Mouse (Mus musculus) CH12.LX (cell line): ENCODE results near the gene Nup210. TPM values are rescaled to one million over a fixed set of nuclear protein-coding genes. Genes with fewer than 3 reads are reported as not detected.

Experiments used
- DNase-seq: peaks from one replicate; pipeline ENCODE4 v3.0.0-alpha.2; 2013; ENCODE audit errors: extremely low read depth
- H3K27ac ChIP-seq: 2 replicates; pipeline ENCODE4 v1.5.1; 2012; ENCODE audit warnings: low read depth, mild to moderate bottlenecking, control low read depth, moderate library complexity; ENCODE audit not compliant: insufficient read depth
- H3K27me3 ChIP-seq: replicated peaks from 2 replicates; pipeline ENCODE3; 2012; ENCODE audit warnings: inconsistent platforms
- H3K36me3 ChIP-seq, 2 experiments: replicated peaks in 1 of 2; 2 replicates each; pipeline versions ENCODE3 to v1.6.1; 2012; ENCODE audit warnings: inconsistent platforms in 1 of 2, low read length in 1 of 2, mild to moderate bottlenecking in 1 of 2, mixed read lengths in 1 of 2, moderate library complexity in 1 of 2; ENCODE audit not compliant: control insufficient read depth in 1 of 2, insufficient read depth in 1 of 2
- H3K4me1 ChIP-seq, 2 experiments: 2 replicates each; pipeline ENCODE4 v1.6.1; 2012; ENCODE audit warnings: inconsistent platforms in 1 of 2, moderate library complexity in 1 of 2; ENCODE audit not compliant: insufficient read depth in 2 of 2, control insufficient read depth in 1 of 2
- H3K4me2 ChIP-seq: 2 replicates; pipeline ENCODE4 v1.6.1; 2012; ENCODE audit warnings: low read depth, mild to moderate bottlenecking, control low read depth; ENCODE audit not compliant: poor library complexity, insufficient read depth, severe bottlenecking
- H3K4me3 ChIP-seq, 3 experiments: fragments of 150-350 bp in 1 of 3; sonication (generic) in 1 of 3; replicated peaks in 1 of 3; 2 replicates each; pipeline versions ENCODE3 to v1.5.1; 2011 to 2012; ENCODE audit warnings: low read depth in 2 of 3, low read length in 2 of 3, mild to moderate bottlenecking in 2 of 3, moderate library complexity in 2 of 3, control low read depth in 1 of 3, improper control_type of control experiment in 1 of 3, inconsistent platforms in 1 of 3, mixed read lengths in 1 of 3; ENCODE audit not compliant: poor library complexity in 1 of 3
- H3K79me2 ChIP-seq: replicated peaks from 2 replicates; pipeline ENCODE4 v1.6.1; 2012; ENCODE audit warnings: mild to moderate bottlenecking, moderate library complexity; ENCODE audit not compliant: control insufficient read depth, poor library complexity, insufficient read depth, severe bottlenecking; ENCODE audit errors: extremely low read depth
- H3K9ac ChIP-seq: 2 replicates; pipeline ENCODE4 v1.6.1; 2012; ENCODE audit warnings: low read depth, mild to moderate bottlenecking, control low read depth, moderate library complexity; ENCODE audit not compliant: insufficient read depth
- H3K9me3 ChIP-seq: replicated peaks from 2 replicates; pipeline ENCODE3; 2012; ENCODE audit warnings: low read length, inconsistent platforms, mixed read lengths
- CHD1 ChIP-seq: IDR thresholded peaks from 2 replicates; pipeline ENCODE4 v1.6.1; 2012; ENCODE audit warnings: low read depth, low read length, improper control_type of control experiment, inconsistent platforms
- E2F4 ChIP-seq: IDR thresholded peaks from 2 replicates; pipeline ENCODE4 v1.6.1; 2011; ENCODE audit warnings: low read depth, low read length, improper control_type of control experiment; ENCODE audit not compliant: insufficient replicate concordance
- ELF1 ChIP-seq: IDR thresholded peaks from 2 replicates; pipeline ENCODE4 v1.6.1; 2014; ENCODE audit warnings: low read depth, mild to moderate bottlenecking, inconsistent platforms, low read length, improper control_type of control experiment
- EP300 ChIP-seq: IDR thresholded peaks from 2 replicates; pipeline ENCODE4 v1.6.1; 2011; ENCODE audit warnings: low read length, improper control_type of control experiment
- GABPA ChIP-seq: IDR thresholded peaks from 2 replicates; pipeline ENCODE4 v1.6.1; 2012; ENCODE audit warnings: low read depth, low read length, improper control_type of control experiment, inconsistent platforms; ENCODE audit not compliant: insufficient replicate concordance
- HCFC1 ChIP-seq: IDR thresholded peaks from 2 replicates; pipeline ENCODE4 v1.6.1; 2012; ENCODE audit warnings: low read depth, mild to moderate bottlenecking, inconsistent platforms, low read length, improper control_type of control experiment
- KAT2A ChIP-seq: IDR thresholded peaks from 2 replicates; pipeline ENCODE4 v1.6.1; 2012; ENCODE audit warnings: low read length, improper control_type of control experiment, inconsistent platforms; ENCODE audit not compliant: insufficient replicate concordance
- MAX ChIP-seq: IDR thresholded peaks from 2 replicates; pipeline ENCODE4 v1.6.1; 2011; ENCODE audit warnings: low read length, improper control_type of control experiment
- MAZ ChIP-seq: IDR thresholded peaks from 2 replicates; pipeline ENCODE4 v1.6.1; 2012; ENCODE audit warnings: low read depth, mild to moderate bottlenecking, inconsistent platforms, low read length, improper control_type of control experiment, moderate library complexity
- POLR2AphosphoS2 ChIP-seq: IDR thresholded peaks from 2 replicates; pipeline ENCODE4 v1.6.1; 2011; ENCODE audit warnings: low read depth, low read length, improper control_type of control experiment
- RAD21 ChIP-seq: IDR thresholded peaks from 2 replicates; pipeline ENCODE4 v1.6.1; 2011; ENCODE audit warnings: low read depth, mild to moderate bottlenecking, low read length, improper control_type of control experiment, moderate library complexity
- SMC3 ChIP-seq: IDR thresholded peaks from 2 replicates; pipeline ENCODE4 v1.6.1; 2011; ENCODE audit warnings: low read depth, low read length, improper control_type of control experiment
- TBP ChIP-seq: conservative IDR thresholded peaks from 2 replicates; pipeline ENCODE4 v1.6.1; 2011; ENCODE audit warnings: low read depth, low read length, improper control_type of control experiment
- TCF12 ChIP-seq: IDR thresholded peaks from 2 replicates; pipeline ENCODE4 v1.6.1; 2014; ENCODE audit warnings: low read depth, mild to moderate bottlenecking, inconsistent platforms, low read length, improper control_type of control experiment
- ZKSCAN1 ChIP-seq: IDR thresholded peaks from 2 replicates; pipeline ENCODE4 v1.6.1; 2012; ENCODE audit warnings: low read depth, inconsistent platforms, low read length, improper control_type of control experiment, borderline replicate concordance
- ZMIZ1 ChIP-seq: IDR thresholded peaks from 2 replicates; pipeline ENCODE4 v1.6.1; 2012; ENCODE audit warnings: low read depth, mild to moderate bottlenecking, inconsistent platforms, low read length, improper control_type of control experiment
- dilution Hi-C: fragments of 300-500 bp; cut with MboI; formaldehyde crosslinking; loops from 2 replicates; pipeline ENCODE4 v1.14.3; 2020; ENCODE audit warnings: low sequenced_read_pairs; ENCODE audit not compliant: extremely low pct_unique_long_range_greater_than_20kb, extremely low pct_ligation_motif_present
- in situ Hi-C: fragments of 300-500 bp; cut with MboI; formaldehyde crosslinking; loops from 3 replicates; pipeline ENCODE4 v1.14.3; 2019; ENCODE audit warnings: low sequenced_read_pairs, low pct_ligation_motif_present, low pct_unique_long_range_greater_than_20kb, mixed read lengths
- polyA plus RNA-seq: library from polyadenylated mRNA; unstranded; fragments of >175 nt; gene quantifications from 2 replicates; pipeline ENCODE4 v1.2.1, GENCODE M21; 2012; ENCODE audit warnings: low read depth; ENCODE audit not compliant: insufficient read length
- total RNA-seq, 2 experiments: library from RNA; depleted of rRNA; stranded (reverse); fragments of 300-350 nt in 1 of 2; fragments of >200 nt in 1 of 2; gene quantifications; 2 replicates each; pipeline ENCODE4 v1.2.3; 2012 to 2014

The Nup210 gene
- total and polyA plus RNA-seq, 3 experiments = 41.9 to 103 (median 73.1) TPM

DNA sequence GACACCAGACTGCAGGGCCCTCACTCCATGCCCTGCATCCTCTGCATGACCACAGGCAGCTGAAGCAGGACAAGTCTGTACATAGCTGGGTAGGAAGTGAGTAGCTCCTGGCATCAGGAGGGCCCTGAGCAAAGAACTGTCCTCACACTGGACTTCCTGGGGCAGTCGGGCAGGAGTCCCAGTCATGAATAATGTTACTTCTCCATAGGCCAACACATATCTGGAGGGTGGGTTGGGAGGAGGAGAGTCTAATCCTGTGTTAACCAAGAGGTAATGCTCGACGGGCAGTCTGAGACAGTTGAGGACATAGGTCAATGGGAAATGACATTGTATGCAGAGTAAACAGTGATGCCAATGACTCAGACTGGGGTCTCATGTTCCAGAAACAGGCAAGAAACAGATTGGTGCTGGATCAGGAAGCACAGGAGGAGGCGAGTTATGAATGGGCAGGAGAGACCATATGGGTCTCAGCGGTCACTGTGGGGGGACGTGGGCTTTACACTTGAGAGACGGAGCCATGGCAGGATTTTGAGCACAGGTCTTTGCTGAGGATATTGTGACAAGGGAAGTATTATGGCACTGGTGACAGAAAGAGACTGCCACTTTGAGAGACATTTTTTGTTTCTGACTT lies 99.9 kb downstream of the Nup210 start:
- no peak overlapping the region for H3K9ac ChIP-seq
- H3K27ac ChIP-seq = no peak overlapping the region
- H3K4me3 ChIP-seq = no peak overlapping the region
- H3K27me3 ChIP-seq = no peaks in the 10 kb centered on the region
- H3K79me2 ChIP-seq = no peaks in the 10 kb centered on the region
- dilution Hi-C loops (no loop called here), in situ Hi-C loops (no loop called here)
- TF ChIP-seq EP300 = no peak
- TF ChIP-seq HCFC1 = no peak
- no peak for TF ChIP-seq ELF1
- no peak for TF ChIP-seq GABPA
- TF ChIP-seq TCF12 = no peak
- H3K9me3 ChIP-seq = no peaks in the 10 kb centered on the region
- H3K4me2 ChIP-seq = no peak overlapping the region
- H3K4me1 ChIP-seq = no peaks in the 10 kb centered on the region
- no peak for DNase-seq
- H3K36me3 ChIP-seq = peaks cover 86 to 95% of the 10 kb centered on the region in 2 experiments

GRCm38 (mm10) chr6:91014198-91014958 lies 102.3 kb downstream of the Nup210 start:
- no peaks in the 10 kb centered on the region for H3K4me1 ChIP-seq
- in situ Hi-C loops = no loop called here
- dilution Hi-C loops = no loop called here
- H3K79me2 ChIP-seq = no peaks in the 10 kb centered on the region
- H3K4me2 ChIP-seq = no peak overlapping the region
- H3K27ac ChIP-seq = no peak overlapping the region
- H3K4me3 ChIP-seq = no peak overlapping the region
- peaks cover 68 to 78% of the 10 kb centered on the region in 2 experiments for H3K36me3 ChIP-seq
- no peaks in the 10 kb centered on the region for H3K9me3 ChIP-seq
- H3K9ac ChIP-seq = no peak overlapping the region
- no peak for DNase-seq
- TF ChIP-seq MAZ (no peak), TBP (no peak), CHD1 (no peak), MAX (no peak), POLR2AphosphoS2 (no peak), ZMIZ1 (no peak), E2F4 (no peak), KAT2A (no peak), SMC3 (no peak), RAD21 (no peak), ZKSCAN1 (no peak)
- no peaks in the 10 kb centered on the region for H3K27me3 ChIP-seq
